Mouse (Mus musculus): ENCODE results near the gene Scgb1a1. TPM values are rescaled to one million over a fixed set of nuclear protein-coding genes. Genes with fewer than 3 reads are reported as not detected.

Gene Scgb1a1
- polyA plus RNA-seq, 1 experiment from 2014 or later, result not detected

- no peaks in the 10 kb centered on the region for H3K36me3 ChIP-seq (ENCODE audit: control insufficient read depth, insufficient read depth, low read length)
- ATAC-seq (replicated peaks; ENCODE audit: low FRiP score), result no peak
- no peak overlapping the region for H3K4me3 ChIP-seq (ENCODE audit: low read depth, low read length)
- H3K27ac ChIP-seq (ENCODE audit: low read depth, low read length), result no peak overlapping the region
- WGBS, result 77% methylated on average over 9 of the region's 9 CpGs
- H3K27me3 ChIP-seq (ENCODE audit: control insufficient read depth, insufficient read depth, low read length), result no peaks in the 10 kb centered on the region
- H3K9me3 ChIP-seq (ENCODE audit: control insufficient read depth, low read length), result no peaks in the 10 kb centered on the region
- peaks cover 3% of the 10 kb centered on the region; the same call in 1 of the 2 replicates for H3K4me1 ChIP-seq (replicated peaks; ENCODE audit: control insufficient read depth, insufficient read depth, low read length)
- no peak for DNase-seq (ENCODE audit: low spot score)
- H3K4me2 ChIP-seq (ENCODE audit: low read depth, low read length, severe bottlenecking), result no peak overlapping the region
- H3K9ac ChIP-seq (ENCODE audit: low read length), result no peak overlapping the region
Observed at GRCm38 (mm10) chr19:9065621-9066561, 21.9 kb downstream of the Scgb1a1 start.

- Histone ChIP-seq H3K9ac (ENCODE audit: low read length) (no peak overlapping the region), H3K9me3 (ENCODE audit: control insufficient read depth, low read length) (no peaks in the 10 kb centered on the region), H3K4me3 (ENCODE audit: low read depth, low read length) (no peak overlapping the region), H3K27me3 (ENCODE audit: control insufficient read depth, insufficient read depth, low read length) (no peaks in the 10 kb centered on the region), H3K4me1 (replicated peaks; ENCODE audit: control insufficient read depth, insufficient read depth, low read length) (peaks cover 3% of the 10 kb centered on the region; the same call in 1 of the 2 replicates), H3K36me3 (ENCODE audit: control insufficient read depth, insufficient read depth, low read length) (no peaks in the 10 kb centered on the region), H3K4me2 (ENCODE audit: low read depth, low read length, severe bottlenecking) (no peak overlapping the region), H3K27ac (ENCODE audit: low read depth, low read length) (no peak overlapping the region)
- no peak for DNase-seq (ENCODE audit: low spot score)
- WGBS, result 91% methylated on average over 3 of the region's 3 CpGs
- ATAC-seq (replicated peaks; ENCODE audit: low FRiP score), result no peak
Observed at GRCm38 (mm10) chr19:9063831-9064230, 23.9 kb downstream of the Scgb1a1 start.

- Histone ChIP-seq H3K4me3 (ENCODE audit: low read depth, low read length) (no peak overlapping the region), H3K36me3 (ENCODE audit: control insufficient read depth, insufficient read depth, low read length) (no peaks in the 10 kb centered on the region), H3K9ac (ENCODE audit: low read length) (no peak overlapping the region), H3K4me1 (replicated peaks; ENCODE audit: control insufficient read depth, insufficient read depth, low read length) (peaks cover 3% of the 10 kb centered on the region; the same call in 1 of the 2 replicates), H3K27me3 (ENCODE audit: control insufficient read depth, insufficient read depth, low read length) (no peaks in the 10 kb centered on the region), H3K4me2 (ENCODE audit: low read depth, low read length, severe bottlenecking) (no peak overlapping the region), H3K27ac (ENCODE audit: low read depth, low read length) (no peak overlapping the region), H3K9me3 (ENCODE audit: control insufficient read depth, low read length) (no peaks in the 10 kb centered on the region)
- 84% methylated on average over 2 of the region's 2 CpGs for WGBS
- ATAC-seq (replicated peaks; ENCODE audit: low FRiP score) (no peak), DNase-seq (ENCODE audit: low spot score) (no peak)
Observed at GRCm38 (mm10) chr19:9062822-9063221, 24.9 kb downstream of the Scgb1a1 start.

GRCm38 (mm10) chr19:9061221-9061893 lies 26.4 kb downstream of the Scgb1a1 start:
- DNase-seq (ENCODE audit: low spot score) (no peak), ATAC-seq (replicated peaks; ENCODE audit: low FRiP score) (no peak)
- Histone ChIP-seq H3K36me3 (ENCODE audit: control insufficient read depth, insufficient read depth, low read length) (no peaks in the 10 kb centered on the region), H3K27ac (ENCODE audit: low read depth, low read length) (no peak overlapping the region), H3K4me2 (ENCODE audit: low read depth, low read length, severe bottlenecking) (no peak overlapping the region), H3K4me1 (replicated peaks; ENCODE audit: control insufficient read depth, insufficient read depth, low read length) (peaks cover 1% of the 10 kb centered on the region; the same call in 1 of the 2 replicates), H3K9ac (ENCODE audit: low read length) (no peak overlapping the region), H3K9me3 (ENCODE audit: control insufficient read depth, low read length) (no peaks in the 10 kb centered on the region), H3K4me3 (ENCODE audit: low read depth, low read length) (no peak overlapping the region), H3K27me3 (ENCODE audit: control insufficient read depth, insufficient read depth, low read length) (no peaks in the 10 kb centered on the region)
- WGBS, result 89% methylated on average over 8 of the region's 8 CpGs

- no peaks in the 10 kb centered on the region for H3K27me3 ChIP-seq (ENCODE audit: control insufficient read depth, insufficient read depth, low read length)
- no peaks in the 10 kb centered on the region for H3K9me3 ChIP-seq (ENCODE audit: control insufficient read depth, low read length)
- no peak overlapping the region for H3K27ac ChIP-seq (ENCODE audit: low read depth, low read length)
- DNase-seq (ENCODE audit: low spot score) (no peak), ATAC-seq (replicated peaks; ENCODE audit: low FRiP score) (no peak)
- WGBS, result 74% methylated on average over 4 of the region's 4 CpGs
- H3K36me3 ChIP-seq (ENCODE audit: control insufficient read depth, insufficient read depth, low read length), result no peaks in the 10 kb centered on the region
- H3K4me2 ChIP-seq (ENCODE audit: low read depth, low read length, severe bottlenecking), result no peak overlapping the region
- H3K4me1 ChIP-seq (replicated peaks; ENCODE audit: control insufficient read depth, insufficient read depth, low read length), result no peaks in the 10 kb centered on the region
- no peak overlapping the region for H3K4me3 ChIP-seq (ENCODE audit: low read depth, low read length)
- H3K9ac ChIP-seq (ENCODE audit: low read length), result no peak overlapping the region
Observed at GRCm38 (mm10) chr19:9060103-9060502, 27.7 kb downstream of the Scgb1a1 start.

GRCm38 (mm10) chr19:9059391-9059790 lies 28.4 kb downstream of the Scgb1a1 start:
- Histone ChIP-seq H3K4me1 (replicated peaks; ENCODE audit: control insufficient read depth, insufficient read depth, low read length) (no peaks in the 10 kb centered on the region), H3K9me3 (ENCODE audit: control insufficient read depth, low read length) (no peaks in the 10 kb centered on the region), H3K27me3 (ENCODE audit: control insufficient read depth, insufficient read depth, low read length) (no peaks in the 10 kb centered on the region), H3K9ac (ENCODE audit: low read length) (no peak overlapping the region), H3K27ac (ENCODE audit: low read depth, low read length) (no peak overlapping the region), H3K4me2 (ENCODE audit: low read depth, low read length, severe bottlenecking) (no peak overlapping the region), H3K4me3 (ENCODE audit: low read depth, low read length) (no peak overlapping the region), H3K36me3 (ENCODE audit: control insufficient read depth, insufficient read depth, low read length) (no peaks in the 10 kb centered on the region)
- WGBS, result 86% methylated on average over 7 of the region's 7 CpGs
- DNase-seq (ENCODE audit: low spot score) (no peak), ATAC-seq (replicated peaks; ENCODE audit: low FRiP score) (no peak)

- DNase-seq (ENCODE audit: low spot score) (no peak), ATAC-seq (replicated peaks; ENCODE audit: low FRiP score) (no peak)
- Histone ChIP-seq H3K9ac (ENCODE audit: low read length) (no peak overlapping the region), H3K27me3 (ENCODE audit: control insufficient read depth, insufficient read depth, low read length) (no peaks in the 10 kb centered on the region), H3K4me2 (ENCODE audit: low read depth, low read length, severe bottlenecking) (no peak overlapping the region), H3K4me1 (replicated peaks; ENCODE audit: control insufficient read depth, insufficient read depth, low read length) (no peaks in the 10 kb centered on the region), H3K4me3 (ENCODE audit: low read depth, low read length) (no peak overlapping the region), H3K36me3 (ENCODE audit: control insufficient read depth, insufficient read depth, low read length) (no peaks in the 10 kb centered on the region), H3K9me3 (ENCODE audit: control insufficient read depth, low read length) (no peaks in the 10 kb centered on the region), H3K27ac (ENCODE audit: low read depth, low read length) (no peak overlapping the region)
- 79% methylated on average over 4 of the region's 4 CpGs for WGBS
Observed at GRCm38 (mm10) chr19:9058944-9059343, 28.8 kb downstream of the Scgb1a1 start.

GRCm38 (mm10) chr19:9058331-9058884 lies 29.4 kb downstream of the Scgb1a1 start:
- no peak overlapping the region for H3K4me2 ChIP-seq (ENCODE audit: low read depth, low read length, severe bottlenecking)
- no peaks in the 10 kb centered on the region for H3K36me3 ChIP-seq (ENCODE audit: control insufficient read depth, insufficient read depth, low read length)
- H3K4me3 ChIP-seq (ENCODE audit: low read depth, low read length), result no peak overlapping the region
- H3K27ac ChIP-seq (ENCODE audit: low read depth, low read length), result no peak overlapping the region
- no peak for DNase-seq (ENCODE audit: low spot score)
- no peaks in the 10 kb centered on the region for H3K27me3 ChIP-seq (ENCODE audit: control insufficient read depth, insufficient read depth, low read length)
- no peaks in the 10 kb centered on the region for H3K9me3 ChIP-seq (ENCODE audit: control insufficient read depth, low read length)
- 70% methylated on average over 1 of the region's 1 CpGs for WGBS
- no peaks in the 10 kb centered on the region for H3K4me1 ChIP-seq (replicated peaks; ENCODE audit: control insufficient read depth, insufficient read depth, low read length)
- no peak for ATAC-seq (replicated peaks; ENCODE audit: low FRiP score)
- H3K9ac ChIP-seq (ENCODE audit: low read length), result no peak overlapping the region

All from forebrain, embryonic 11.5 days (tissue).